8 mouse cellular contexts compared by ENCODE assay signal in the genomic region with DNA sequence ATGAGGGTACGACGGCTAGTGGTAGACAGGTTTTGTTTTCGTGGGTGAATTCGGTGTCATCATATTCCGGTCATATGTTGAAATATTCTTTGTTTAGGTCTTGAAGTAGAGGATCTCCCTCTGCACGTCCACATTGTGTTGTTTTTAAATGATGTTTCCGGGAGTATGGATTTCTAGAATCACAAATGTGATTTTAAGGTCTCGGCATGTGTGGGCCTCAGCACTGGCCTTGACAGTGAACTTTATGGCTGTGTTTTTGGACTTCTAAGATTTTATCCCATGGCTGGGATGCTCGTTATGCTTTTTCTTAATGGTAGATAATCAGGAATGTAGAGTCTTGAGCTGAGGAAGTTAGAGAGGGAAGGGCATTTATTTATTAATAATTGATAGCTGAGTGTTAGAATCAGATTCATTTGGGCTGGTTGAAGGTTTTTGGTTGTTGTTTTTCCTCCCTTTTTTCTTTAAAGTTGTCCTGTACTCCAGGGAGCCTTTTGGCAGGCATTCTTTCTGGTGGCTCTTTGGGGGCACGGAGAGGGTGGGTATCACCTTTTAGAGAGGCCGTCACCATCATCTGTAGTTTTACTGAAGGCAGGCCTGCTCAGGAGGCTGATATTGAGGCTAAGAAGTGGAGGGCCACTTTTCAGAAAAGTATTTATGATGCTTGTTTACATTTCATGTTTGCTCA.
DNase-seq lines count a peak whose midpoint lies in the region; ATAC-seq and TF ChIP-seq lines count a peak whose summit lies in the region.

No protein-coding gene starts in this region.

- DNase-seq in cerebellum, adult 2 months: no peak
- DNase-seq in cerebellum, adult 9-11 months: no peak
- no peak for DNase-seq in testis, postnatal 10 days (ENCODE audit: low spot score)
- no peak for DNase-seq in adipocyte (ENCODE audit: low spot score)
- no peak for DNase-seq in left cerebral cortex, postnatal 25 days (ENCODE audit: low spot score in 2 of 2)

- ATAC-seq in liver, embryonic 12.5 days: no peak
- ATAC-seq in stomach, embryonic 16.5 days (ENCODE audit: insufficient read depth, low FRiP score): no peak

- no peak for TF ChIP-seq CTCF in cerebellum, adult 2 months (IDR thresholded peaks at IDR 0.05; ENCODE audit: borderline replicate concordance, insufficient read depth, low read depth, low read length)
- no peak for TF ChIP-seq CTCF in testis, adult 2 months (IDR thresholded peaks at IDR 0.05; ENCODE audit: control insufficient read depth, insufficient read depth, insufficient replicate concordance, low read depth, low read length)

- H3K9ac ChIP-seq in liver, embryonic 12.5 days: peak overlapping the region; percentile 88
- peak overlapping the region; percentile 96 for H3K9ac ChIP-seq in stomach, embryonic 16.5 days (ENCODE audit: low read length)

- H3K9me3 ChIP-seq in liver, embryonic 12.5 days (replicated peaks): no peaks in the 10 kb centered on the region
- no peaks in the 10 kb centered on the region for H3K9me3 ChIP-seq in stomach, embryonic 16.5 days (replicated peaks; ENCODE audit: control insufficient read depth, low read length)

- no peak for TF ChIP-seq POLR2A in cerebellum, adult 2 months (IDR thresholded peaks at IDR 0.05; ENCODE audit: borderline replicate concordance, insufficient read depth, low read length)
- TF ChIP-seq POLR2A in testis, adult 2 months (IDR thresholded peaks at IDR 0.05; ENCODE audit: control insufficient read depth, low read depth, low read length): no peak

- no peaks in the 10 kb centered on the region for H3K36me3 ChIP-seq in testis, adult 2 months (ENCODE audit: control insufficient read depth, insufficient read depth, low read length)
- no peaks in the 10 kb centered on the region for H3K36me3 ChIP-seq in liver, embryonic 12.5 days
- no peaks in the 10 kb centered on the region for H3K36me3 ChIP-seq in stomach, embryonic 16.5 days (ENCODE audit: control insufficient read depth, insufficient read depth, low read length)

- WGBS in cerebellum, adult 2 months: 3% methylated on average over 11 of the region's 11 CpGs
- WGBS in liver, embryonic 12.5 days (ENCODE audit: insufficient replicate concordance): 26% methylated on average over 11 of the region's 11 CpGs
- WGBS in stomach, embryonic 16.5 days: 8% methylated on average over 11 of the region's 11 CpGs

- intact Hi-C loops in left cerebral cortex, postnatal 25 days (cut with DNase I): loop anchor here (5.0 to 10.0 kb wide), 2 partner anchors 189 to 249 kb away; a partner anchor contains a TSS

- peak overlapping the region; percentile 100 for H3K4me2 ChIP-seq in liver, embryonic 12.5 days
- peak overlapping the region; percentile 91 for H3K4me2 ChIP-seq in stomach, embryonic 16.5 days (ENCODE audit: low read depth, low read length)

- no peaks in the 10 kb centered on the region; the same call in 1 of the 2 replicates for H3K4me1 ChIP-seq in cerebellum, adult 2 months (ENCODE audit: control insufficient read depth, insufficient read depth, low read length)
- peaks cover 11% of the 10 kb centered on the region for H3K4me1 ChIP-seq in testis, adult 2 months (ENCODE audit: control insufficient read depth, insufficient read depth, low read length)
- H3K4me1 ChIP-seq in liver, embryonic 12.5 days: peaks cover 42% of the 10 kb centered on the region
- peaks cover 18% of the 10 kb centered on the region for H3K4me1 ChIP-seq in stomach, embryonic 16.5 days (ENCODE audit: control insufficient read depth, insufficient read depth, low read length)

- peak overlapping the region; percentile 38 for H3K27ac ChIP-seq in cerebellum, adult 2 months (ENCODE audit: insufficient read depth, low read length)
- H3K27ac ChIP-seq in testis, adult 2 months (ENCODE audit: control insufficient read depth, insufficient read depth, low read depth, low read length): peak overlapping the region; percentile 88
- peak overlapping the region; percentile 95 for H3K27ac ChIP-seq in liver, embryonic 12.5 days
- H3K27ac ChIP-seq in stomach, embryonic 16.5 days (ENCODE audit: low read length): peak overlapping the region; percentile 100

- H3K4me3 ChIP-seq in cerebellum, adult 2 months (replicated peaks; ENCODE audit: insufficient read depth, low read depth, low read length): peak overlapping the region; percentile 98
- H3K4me3 ChIP-seq in testis, adult 2 months (ENCODE audit: control insufficient read depth, low read depth, low read length): peak overlapping the region; percentile 92
- H3K4me3 ChIP-seq in liver, embryonic 12.5 days: peak overlapping the region; percentile 85
- H3K4me3 ChIP-seq in stomach, embryonic 16.5 days (replicated peaks; ENCODE audit: low read length): peak overlapping the region; percentile 88

- H3K27me3 ChIP-seq in cerebellum, adult 2 months (ENCODE audit: control insufficient read depth, insufficient read depth, low read length): no peaks in the 10 kb centered on the region
- no peaks in the 10 kb centered on the region for H3K27me3 ChIP-seq in testis, adult 2 months (ENCODE audit: control insufficient read depth, insufficient read depth, low read length)
- H3K27me3 ChIP-seq in liver, embryonic 12.5 days (replicated peaks): 0 out of 2 replicates have a peak, but pooled peaks cover 4% of the 10 kb centered on the region
- no peaks in the 10 kb centered on the region for H3K27me3 ChIP-seq in stomach, embryonic 16.5 days (ENCODE audit: control insufficient read depth, insufficient read depth, low read length)

Comparison
In these comparisons a context has a peak if more than half of its experiments do, and no peak if none do; other contexts are left out.
1. H3K27ac ChIP-seq: peak in every context shown above with its lines; median percentile 100 in stomach, embryonic 16.5 days; 95 in liver, embryonic 12.5 days; 88 in testis, adult 2 months; 38 in cerebellum, adult 2 months.